Mouse (Mus musculus) forebrain, embryonic 11.5 days (tissue): ENCODE measurements around the gene BC117090. TPM values are rescaled to one million over a fixed set of nuclear protein-coding genes. Genes with fewer than 3 reads are reported as not detected.
"Not testable (repeated sequence)": the region's sequence is repeated elsewhere in the genome, so short reads cannot be mapped to it uniquely, and the experiment has no call there.

Source experiments
- ATAC-seq: fragments of 200-750 bp; cut with Nextera tagmentation; replicated peaks from 2 replicates; pipeline ENCODE4 v1.8.0; 2017; ENCODE audit warnings: moderate TSS enrichment; ENCODE audit not compliant: low FRiP score
- DNase-seq: peaks from one replicate; pipeline ENCODE4 v3.0.0-alpha.2; 2017; ENCODE audit warnings: low spot score
- H3K27ac ChIP-seq: fragments of 300-500 bp; sonication (generic); 2 replicates; pipeline ENCODE4 v1.5.1; 2014; ENCODE audit warnings: low read depth, low read length
- H3K27me3 ChIP-seq: fragments of 300-500 bp; sonication (generic); 2 replicates; pipeline ENCODE4 v1.6.1; 2014; ENCODE audit warnings: mild to moderate bottlenecking, low read length, mixed read lengths; ENCODE audit not compliant: control insufficient read depth, insufficient read depth
- H3K36me3 ChIP-seq: fragments of 300-500 bp; sonication (generic); 2 replicates; pipeline ENCODE4 v1.6.1; 2014; ENCODE audit warnings: mild to moderate bottlenecking, low read length, moderate library complexity, mixed read lengths; ENCODE audit not compliant: control insufficient read depth, insufficient read depth
- H3K4me1 ChIP-seq: fragments of 300-500 bp; sonication (generic); replicated peaks from 2 replicates; pipeline ENCODE4 v1.6.1; 2014; ENCODE audit warnings: low read length, mixed read lengths; ENCODE audit not compliant: control insufficient read depth, insufficient read depth
- H3K4me2 ChIP-seq: fragments of 300-500 bp; sonication (generic); 2 replicates; pipeline ENCODE4 v1.6.1; 2014; ENCODE audit warnings: low read depth, mild to moderate bottlenecking, low read length, moderate library complexity, mixed read lengths; ENCODE audit not compliant: severe bottlenecking
- H3K4me3 ChIP-seq: fragments of 300-500 bp; sonication (generic); 2 replicates; pipeline ENCODE4 v1.5.1; 2014; ENCODE audit warnings: low read depth, low read length
- H3K9ac ChIP-seq: fragments of 300-500 bp; sonication (generic); 2 replicates; pipeline ENCODE4 v1.6.1; 2014; ENCODE audit warnings: low read length
- H3K9me3 ChIP-seq: fragments of 300-500 bp; sonication (generic); 2 replicates; pipeline ENCODE4 v1.6.1; 2016; ENCODE audit warnings: low read length, mixed read lengths; ENCODE audit not compliant: control insufficient read depth
- WGBS: fragments of 180-500 bp; shearing (Covaris S2); extraction: QIAGEN DNeasy Blood & Tissue Kit; methylation state at CpG from one replicate; pipeline ENCODE4 v1.1.7; 2014; 5-methylcytosine and 5-hydroxymethylcytosine counted together
- polyA plus RNA-seq: library from polyadenylated mRNA; unstranded; fragments of >200 nt; fragmentation: Nextera tagmentation; extraction: Ambion mirVana; gene quantifications from 2 replicates; pipeline ENCODE4 v1.2.1, GENCODE M21; 2014

The BC117090 gene
- not detected in 2 replicates for polyA plus RNA-seq

DNA sequence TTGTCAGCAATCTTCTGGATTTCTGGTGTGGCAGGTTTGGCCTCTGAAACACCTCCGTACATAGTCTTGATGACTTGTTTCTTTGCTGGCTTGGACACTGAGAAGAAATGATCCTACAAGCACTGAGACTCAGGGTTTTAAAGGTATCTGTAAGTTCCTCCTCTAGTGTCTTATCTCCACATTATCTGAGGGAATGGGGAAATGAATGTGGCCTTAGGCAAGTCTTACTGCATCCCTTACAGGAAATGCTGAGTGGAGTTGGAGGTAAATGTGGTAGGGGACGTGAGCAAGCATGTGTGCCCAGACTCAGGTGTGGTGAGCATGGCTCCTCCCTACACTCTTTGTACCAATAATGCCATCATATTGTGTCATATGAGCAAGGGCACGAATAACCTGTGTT is at the start of gene BC117090:
BC117090 (minus strand) TSS at position 101 of the 400 bp plus-strand sequence.
- 83% methylated on average over 3 of the region's 3 CpGs for WGBS
- Histone ChIP-seq H3K9me3 (no peaks in the 10 kb centered on the region), H3K4me3 (no peak within 1 kb of the TSS), H3K36me3 (no peaks in the 10 kb centered on the region), H3K9ac (no peak within 1 kb of the TSS), H3K27ac (no peak within 1 kb of the TSS), H3K4me2 (no peak within 1 kb of the TSS), H3K27me3 (no peaks in the 10 kb centered on the region), H3K4me1 (no peaks in the 10 kb centered on the region)
- DNase-seq (no peak), ATAC-seq (no peak)

DNA sequence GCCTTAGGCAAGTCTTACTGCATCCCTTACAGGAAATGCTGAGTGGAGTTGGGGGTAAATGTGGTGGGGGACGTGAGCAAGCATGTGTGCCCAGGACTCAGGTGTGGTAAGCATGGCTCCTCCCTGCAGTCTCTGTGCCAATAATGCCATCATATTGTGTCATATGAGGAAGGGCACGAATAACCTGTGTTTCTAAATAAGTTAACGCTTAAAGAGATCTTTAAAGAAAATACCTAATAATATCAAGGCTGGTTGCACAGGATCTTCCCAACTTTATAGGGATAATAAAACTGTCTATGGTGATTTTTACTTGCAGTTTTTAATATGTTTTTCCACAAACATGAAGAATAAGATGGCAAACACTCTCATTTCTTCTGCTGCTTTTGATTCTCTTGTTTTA is 33.5 kb upstream of the BC117090 start, which contains the start of gene BC100530:
BC100530 (minus strand) TSS at position 101 of the 400 bp plus-strand sequence.
- not testable (repeated sequence) for H3K9ac ChIP-seq, H3K27ac ChIP-seq, H3K4me2 ChIP-seq, H3K9me3 ChIP-seq, ATAC-seq, DNase-seq, H3K36me3 ChIP-seq, H3K27me3 ChIP-seq, H3K4me3 ChIP-seq, H3K4me1 ChIP-seq
- WGBS = 86% methylated on average over 3 of the region's 3 CpGs

DNA sequence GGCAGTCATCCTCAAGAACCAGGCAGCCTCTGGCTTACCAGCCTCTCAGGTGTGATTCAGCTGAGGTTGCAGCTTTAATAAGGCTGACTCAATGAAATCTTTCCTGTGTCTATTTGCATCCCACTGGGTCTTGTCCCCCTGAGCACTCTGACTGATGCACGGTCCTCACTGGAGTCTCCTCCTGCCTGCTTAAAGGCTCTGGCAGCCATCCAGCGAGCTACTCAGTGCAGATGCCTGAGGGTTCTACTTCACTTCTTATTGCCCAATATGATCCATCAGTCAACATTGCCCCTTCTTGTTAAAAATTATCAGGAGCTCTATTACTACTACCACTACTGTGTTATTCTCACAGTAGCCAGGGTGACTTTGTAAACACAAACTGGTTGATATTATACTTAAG is 3.0 kb upstream of the BC117090 start:
- H3K4me1 ChIP-seq = no peaks in the 10 kb centered on the region
- H3K9ac ChIP-seq = no peak overlapping the region
- no peaks in the 10 kb centered on the region for H3K36me3 ChIP-seq
- H3K27me3 ChIP-seq = no peaks in the 10 kb centered on the region
- H3K4me3 ChIP-seq = no peak overlapping the region
- 77% methylated on average over 2 of the region's 2 CpGs for WGBS
- no peak overlapping the region for H3K27ac ChIP-seq
- no peak overlapping the region for H3K4me2 ChIP-seq
- ATAC-seq (no peak), DNase-seq (no peak)
- no peaks in the 10 kb centered on the region for H3K9me3 ChIP-seq

- H3K4me1 ChIP-seq = no peaks in the 10 kb centered on the region
- DNase-seq = no peak
- H3K36me3 ChIP-seq = no peaks in the 10 kb centered on the region
These were observed 14.8 kb downstream of the BC117090 start for GRCm38 (mm10) chr16:36319286-36319685.

GRCm38 (mm10) chr16:36316111-36316510 is 18.0 kb downstream of the BC117090 start:
- H3K9me3 ChIP-seq, H3K4me1 ChIP-seq, H3K27me3 ChIP-seq, H3K4me2 ChIP-seq, H3K4me3 ChIP-seq, H3K36me3 ChIP-seq, ATAC-seq, H3K9ac ChIP-seq, DNase-seq, H3K27ac ChIP-seq: not testable (repeated sequence)
- 84% methylated on average over 6 of the region's 6 CpGs for WGBS

More at GRCm38 (mm10) chr16:36319286-36319685, 14.8 kb downstream of the BC117090 start:
- Histone ChIP-seq H3K27ac (no peak overlapping the region), H3K4me3 (no peak overlapping the region), H3K27me3 (no peaks in the 10 kb centered on the region), H3K9me3 (no peaks in the 10 kb centered on the region), H3K4me2 (no peak overlapping the region), H3K9ac (no peak overlapping the region)
- no peak for ATAC-seq

- no peak for DNase-seq
- no peaks in the 10 kb centered on the region for H3K4me1 ChIP-seq
- H3K27me3 ChIP-seq = no peaks in the 10 kb centered on the region
- no peak overlapping the region for H3K4me3 ChIP-seq
- H3K4me2 ChIP-seq = no peak overlapping the region
- H3K36me3 ChIP-seq = no peaks in the 10 kb centered on the region
- no peak overlapping the region for H3K9ac ChIP-seq
- no peaks in the 10 kb centered on the region for H3K9me3 ChIP-seq
- no peak for ATAC-seq
- no peak overlapping the region for H3K27ac ChIP-seq
- WGBS = 86% methylated on average over 4 of the region's 4 CpGs
These were observed 26.5 kb downstream of the BC117090 start for GRCm38 (mm10) chr16:36307631-36308030.

- Histone ChIP-seq H3K4me1 (no peaks in the 10 kb centered on the region), H3K27me3 (no peaks in the 10 kb centered on the region), H3K4me2 (no peak overlapping the region), H3K36me3 (no peaks in the 10 kb centered on the region), H3K9me3 (no peaks in the 10 kb centered on the region), H3K9ac (no peak overlapping the region), H3K27ac (no peak overlapping the region), H3K4me3 (no peak overlapping the region)
- WGBS = 87% methylated on average over 4 of the region's 4 CpGs
- DNase-seq (no peak), ATAC-seq (no peak)
These were observed 45.0 kb downstream of the BC117090 start for GRCm38 (mm10) chr16:36289140-36289539.

- H3K4me2 ChIP-seq, ATAC-seq, DNase-seq, H3K27me3 ChIP-seq, H3K27ac ChIP-seq, H3K4me1 ChIP-seq, H3K9ac ChIP-seq, H3K9me3 ChIP-seq, H3K36me3 ChIP-seq, H3K4me3 ChIP-seq: not testable (repeated sequence)
- 90% methylated on average over 4 of the region's 4 CpGs for WGBS
These were observed 57.3 kb downstream of the BC117090 start, which contains the start of gene Stfa1 for GRCm38 (mm10) chr16:36276796-36277195. Gene Stfa1 (plus strand): TSS chr16:36276951.
